ENCODE assay signal across 25 mouse cellular contexts in the genomic region with DNA sequence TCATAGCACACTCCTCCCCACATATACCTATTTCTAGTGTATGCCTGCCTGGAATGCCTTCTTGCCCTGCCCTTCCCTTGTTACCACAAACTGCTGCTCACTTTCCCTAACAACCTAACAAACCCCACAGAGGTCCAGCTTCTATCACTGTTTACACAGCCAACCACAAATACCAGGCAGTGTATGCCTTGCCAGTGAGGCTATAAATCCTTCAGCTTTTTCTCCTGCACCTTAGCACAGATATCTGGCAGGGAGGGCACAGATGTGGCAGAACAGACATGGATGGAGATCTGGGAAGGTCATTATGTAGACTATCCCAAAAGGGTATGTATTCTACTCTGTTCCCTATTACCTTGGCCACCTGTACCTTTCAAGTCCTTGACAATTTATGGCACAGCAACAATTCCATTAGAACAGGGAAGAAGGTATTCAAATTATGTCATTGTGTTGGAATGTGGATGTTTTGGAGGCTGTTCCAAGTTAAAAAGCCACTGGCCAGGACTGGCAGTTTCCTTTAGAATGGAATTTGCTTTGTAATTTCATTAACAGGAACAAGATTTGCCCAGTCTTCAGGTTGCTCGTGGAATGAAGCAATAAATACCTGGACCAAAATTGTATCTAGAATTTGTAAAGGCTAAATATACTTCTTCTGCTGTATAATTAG.
DNase-seq lines count a peak whose midpoint lies in the region; ATAC-seq lines count a peak whose summit lies in the region.
"Had no signal": no experiment of that assay in that cellular context is flagged by ENCODE, and none has a peak within 500 bp of the region (broad histone marks: within the 10 kb centered on the region; RNA-seq: fewer than 3 reads in every experiment).

No protein-coding gene starts in this region.

- H3K4me3 ChIP-seq in stomach, embryonic 14.5 days (ENCODE audit: low read depth, low read length) = no peak overlapping the region
- H3K4me3 ChIP-seq: erythroblast, embryonic 14.5 days; forebrain, embryonic 15.5 days; heart, embryonic 12.5 days; limb, embryonic 12.5 days; liver, embryonic 13.5 days; megakaryocyte, embryonic 14.5 days had no signal

- no peaks in the 10 kb centered on the region for H3K9me3 ChIP-seq in stomach, embryonic 14.5 days (ENCODE audit: control insufficient read depth, low read depth, low read length)
- H3K9me3 ChIP-seq: forebrain, embryonic 15.5 days; G1E; heart, embryonic 12.5 days; limb, embryonic 12.5 days; liver, embryonic 13.5 days; megakaryocyte, embryonic 14.5 days had no signal

- ATAC-seq in stomach, embryonic 14.5 days (ENCODE audit: insufficient number of reproducible peaks, insufficient read depth, low FRiP score, low read depth) = 0 out of 2 replicates have a peak, but pooled peaks have one; percentile 49
- ATAC-seq in megakaryocyte progenitor cell, adult 5-6 weeks (replicated peaks; ENCODE audit: poor library complexity) = no peak
- ATAC-seq: CD4-positive, CD25-positive, alpha-beta regulatory T cell, adult 4 months; forebrain, embryonic 15.5 days; hindbrain, postnatal 0 days; midbrain, embryonic 16.5 days had no signal

- no peak overlapping the region for H3K27ac ChIP-seq in stomach, embryonic 14.5 days (ENCODE audit: low read length)
- H3K27ac ChIP-seq: forebrain, embryonic 15.5 days; hindbrain, postnatal 0 days; kidney, postnatal 0 days; limb, embryonic 12.5 days; liver, embryonic 13.5 days had no signal

- H3K27me3 ChIP-seq in stomach, embryonic 14.5 days (ENCODE audit: control insufficient read depth, insufficient read depth, low read length) = no peaks in the 10 kb centered on the region
- H3K27me3 ChIP-seq: forebrain, embryonic 15.5 days; heart, embryonic 12.5 days; limb, embryonic 12.5 days; liver, embryonic 13.5 days had no signal

- H3K4me2 ChIP-seq in stomach, embryonic 14.5 days (replicated peaks; ENCODE audit: low read depth, low read length) = no peak overlapping the region
- H3K4me2 ChIP-seq: forebrain, embryonic 15.5 days; heart, embryonic 12.5 days; limb, embryonic 12.5 days; liver, embryonic 13.5 days had no signal

- no peak overlapping the region for H3K9ac ChIP-seq in stomach, embryonic 14.5 days (replicated peaks; ENCODE audit: low read depth, low read length)
- H3K9ac ChIP-seq: forebrain, embryonic 15.5 days; heart, embryonic 12.5 days; limb, embryonic 12.5 days; liver, embryonic 13.5 days had no signal

- no peaks in the 10 kb centered on the region for H3K4me1 ChIP-seq in stomach, embryonic 14.5 days (ENCODE audit: control insufficient read depth, insufficient read depth, low read length)
- H3K4me1 ChIP-seq: forebrain, embryonic 15.5 days; heart, embryonic 12.5 days; limb, embryonic 12.5 days; liver, embryonic 13.5 days; megakaryocyte, embryonic 14.5 days had no signal

- WGBS in stomach, embryonic 14.5 days = 66% methylated on average over 1 of the region's 1 CpGs

- no peaks in the 10 kb centered on the region for H3K36me3 ChIP-seq in stomach, embryonic 14.5 days (ENCODE audit: control insufficient read depth, insufficient read depth, low read length)
- H3K36me3 ChIP-seq: forebrain, embryonic 15.5 days; G1E; heart, embryonic 12.5 days; limb, embryonic 12.5 days; liver, embryonic 13.5 days had no signal

- DNase-seq in lung, adult 18-20 months = peak; percentile 12 to 20
- no peak for DNase-seq in lung, postnatal 4 days
- peak; percentile 1 for DNase-seq in ZHBTc4 (ENCODE audit: low read depth, low spot score)
- DNase-seq in kidney, postnatal 14 days = peak; percentile 6
- DNase-seq in spleen, postnatal 36 days (ENCODE audit: low spot score in 2 of 2) = no peak
- no peak for DNase-seq in gastrocnemius, postnatal 10 days
- DNase-seq: adrenal gland, adult 8-10 months; cerebellum, adult 11-12 months; cerebellum, postnatal 36 days; heart, postnatal 36 days; liver, embryonic 13.5 days; spleen, adult 18-20 months; thymus, postnatal 25 days had no signal

Comparison
In these comparisons a context has a peak if more than half of its experiments do, and no peak if none do; other contexts are left out.
1. DNase-seq: peak in lung, adult 18-20 months (2 of 2), ZHBTc4 (single experiment) and kidney, postnatal 14 days (single experiment); none in lung, postnatal 4 days (0 of 2), spleen, postnatal 36 days (0 of 2) and gastrocnemius, postnatal 10 days (single experiment).